Mouse (Mus musculus) heart, embryonic 12.5 days (tissue): ENCODE measurements around the gene Smpd4. TPM values are rescaled to one million over a fixed set of nuclear protein-coding genes. Genes with fewer than 3 reads are reported as not detected.
"Not testable (repeated sequence)": the region's sequence is repeated elsewhere in the genome, so short reads cannot be mapped to it uniquely, and the experiment has no call there.

Source experiments
- ATAC-seq: fragments of 200-750 bp; cut with Nextera tagmentation; 2 replicates; pipeline ENCODE4 v1.8.0; 2017; ENCODE audit warnings: moderate TSS enrichment, moderate library complexity; ENCODE audit not compliant: insufficient number of reproducible peaks, low FRiP score
- H3K27ac ChIP-seq: fragments of 300-500 bp; sonication (generic); 2 replicates; pipeline ENCODE4 v1.5.1; 2016; ENCODE audit warnings: mild to moderate bottlenecking, moderate library complexity; ENCODE audit not compliant: poor library complexity, severe bottlenecking
- H3K27me3 ChIP-seq: fragments of 300-500 bp; sonication (generic); replicated peaks from 2 replicates; pipeline ENCODE4 v1.6.1; 2016; ENCODE audit warnings: mild to moderate bottlenecking, moderate library complexity
- H3K36me3 ChIP-seq: fragments of 300-500 bp; sonication (generic); 2 replicates; pipeline ENCODE4 v1.6.1; 2016; ENCODE audit warnings: mild to moderate bottlenecking, moderate library complexity
- H3K4me1 ChIP-seq: fragments of 300-500 bp; sonication (generic); replicated peaks from 2 replicates; pipeline ENCODE4 v1.6.1; 2016; ENCODE audit warnings: mild to moderate bottlenecking
- H3K4me2 ChIP-seq: fragments of 300-500 bp; sonication (generic); 2 replicates; pipeline ENCODE4 v1.6.1; 2016; ENCODE audit warnings: mild to moderate bottlenecking, moderate library complexity
- H3K4me3 ChIP-seq: fragments of 300-500 bp; sonication (generic); 2 replicates; pipeline ENCODE4 v1.5.1; 2016; ENCODE audit warnings: mild to moderate bottlenecking
- H3K9ac ChIP-seq: fragments of 300-500 bp; sonication (generic); 2 replicates; pipeline ENCODE4 v1.6.1; 2016; ENCODE audit warnings: mild to moderate bottlenecking, moderate library complexity
- H3K9me3 ChIP-seq: fragments of 300-500 bp; sonication (generic); replicated peaks from 2 replicates; pipeline ENCODE4 v1.6.1; 2016; ENCODE audit warnings: mild to moderate bottlenecking, moderate library complexity
- WGBS: fragments of 180-500 bp; shearing (Covaris S2); methylation state at CpG from one replicate; pipeline ENCODE4 v1.1.7; 2016; 5-methylcytosine and 5-hydroxymethylcytosine counted together
- polyA plus RNA-seq: library from polyadenylated mRNA; unstranded; fragments of >200 nt; fragmentation: Nextera tagmentation; extraction: Ambion mirVana; gene quantifications from 2 replicates; pipeline ENCODE4 v1.2.1, GENCODE M21; 2016

Smpd4 gene
- polyA plus RNA-seq, 1 experiment from 2014 or later = 30.3 TPM

- H3K27me3 ChIP-seq, H3K4me1 ChIP-seq, H3K4me2 ChIP-seq, H3K9me3 ChIP-seq, H3K27ac ChIP-seq, H3K9ac ChIP-seq, ATAC-seq, H3K4me3 ChIP-seq, H3K36me3 ChIP-seq: not testable (repeated sequence)
- 90% methylated on average over 6 of the region's 6 CpGs for WGBS
These were observed 4.4 kb upstream of the Smpd4 start for GRCm38 (mm10) chr16:17614740-17615139.

- Histone ChIP-seq H3K27ac (no peak overlapping the region), H3K9ac (no peak overlapping the region), H3K4me1 (peaks cover 9% of the 10 kb centered on the region), H3K36me3 (no peaks in the 10 kb centered on the region), H3K4me3 (no peak overlapping the region), H3K27me3 (peaks cover 6% of the 10 kb centered on the region; the same call in 1 of the 2 replicates), H3K9me3 (no peaks in the 10 kb centered on the region), H3K4me2 (no peak overlapping the region)
- WGBS = 79% methylated on average over 5 of the region's 5 CpGs
- no peak for ATAC-seq
These were observed 2.9 kb upstream of the Smpd4 start for GRCm38 (mm10) chr16:17616212-17616611.

- Histone ChIP-seq H3K9me3 (no peaks in the 10 kb centered on the region), H3K9ac (no peak overlapping the region), H3K36me3 (peaks cover 16% of the 10 kb centered on the region), H3K27ac (no peak overlapping the region), H3K4me3 (no peak overlapping the region), H3K4me2 (peak overlapping the region; percentile 14), H3K27me3 (peaks cover 6% of the 10 kb centered on the region; the same call in 1 of the 2 replicates), H3K4me1 (peaks cover 9% of the 10 kb centered on the region)
- WGBS = 12% methylated on average over 13 of the region's 13 CpGs
- ATAC-seq = 0 out of 2 replicates have a peak, but pooled peaks have one; percentile 41
These were observed 1.1 kb upstream of the Smpd4 start for GRCm38 (mm10) chr16:17617922-17618565.

- Histone ChIP-seq H3K36me3 (peaks cover 46% of the 10 kb centered on the region), H3K4me1 (peaks cover 9% of the 10 kb centered on the region), H3K27ac (no peak overlapping the region), H3K9me3 (no peaks in the 10 kb centered on the region), H3K9ac (no peak overlapping the region), H3K27me3 (peaks cover 3% of the 10 kb centered on the region; the same call in 1 of the 2 replicates), H3K4me3 (no peak overlapping the region), H3K4me2 (no peak overlapping the region)
- ATAC-seq = no peak
- 86% methylated on average over 1 of the region's 1 CpGs for WGBS
These were observed 2.8 kb downstream of the Smpd4 start for GRCm38 (mm10) chr16:17621936-17622335.

GRCm38 (mm10) chr16:17625488-17626268, 6.5 kb downstream of the Smpd4 start:
- H3K9ac ChIP-seq = no peak overlapping the region
- H3K9me3 ChIP-seq = no peaks in the 10 kb centered on the region
- H3K36me3 ChIP-seq = peaks cover 83% of the 10 kb centered on the region
- H3K4me2 ChIP-seq = no peak overlapping the region
- 0 out of 2 replicates have a peak, but pooled peaks cover under 1% of the 10 kb centered on the region for H3K4me1 ChIP-seq
- H3K27me3 ChIP-seq = no peaks in the 10 kb centered on the region
- H3K4me3 ChIP-seq = no peak overlapping the region
- 0 out of 2 replicates have a peak, but pooled peaks have one; percentile 33 for ATAC-seq
- 66% methylated on average over 8 of the region's 8 CpGs for WGBS
- no peak overlapping the region for H3K27ac ChIP-seq

GRCm38 (mm10) chr16:17626269-17626555, 7.1 kb downstream of the Smpd4 start:
- 93% methylated on average over 5 of the region's 5 CpGs for WGBS
- H3K4me2 ChIP-seq = no peak overlapping the region
- ATAC-seq = no peak
- no peaks in the 10 kb centered on the region for H3K27me3 ChIP-seq
- H3K36me3 ChIP-seq = peaks cover 87% of the 10 kb centered on the region
- peaks cover 2% of the 10 kb centered on the region; the same call in 1 of the 2 replicates for H3K9me3 ChIP-seq
- H3K9ac ChIP-seq = no peak overlapping the region
- H3K27ac ChIP-seq = no peak overlapping the region
- no peaks in the 10 kb centered on the region for H3K4me1 ChIP-seq
- H3K4me3 ChIP-seq = no peak overlapping the region

- H3K4me3 ChIP-seq = no peak overlapping the region
- H3K27ac ChIP-seq = no peak overlapping the region
- no peaks in the 10 kb centered on the region for H3K27me3 ChIP-seq
- no peak for ATAC-seq
- no peak overlapping the region for H3K9ac ChIP-seq
- no peak overlapping the region for H3K4me2 ChIP-seq
- WGBS = 94% methylated on average over 2 of the region's 2 CpGs
- peaks cover 24% of the 10 kb centered on the region for H3K4me1 ChIP-seq
- H3K9me3 ChIP-seq = peaks cover 2% of the 10 kb centered on the region; the same call in 1 of the 2 replicates
- H3K36me3 ChIP-seq = peaks cover 64% of the 10 kb centered on the region
These were observed 13.4 kb downstream of the Smpd4 start for GRCm38 (mm10) chr16:17632580-17632979.

GRCm38 (mm10) chr16:17633481-17634181, 14.5 kb downstream of the Smpd4 start:
- Histone ChIP-seq H3K9me3 (peaks cover 2% of the 10 kb centered on the region; the same call in 1 of the 2 replicates), H3K4me1 (peaks cover 33% of the 10 kb centered on the region), H3K4me2 (no peak overlapping the region), H3K27ac (no peak overlapping the region), H3K4me3 (no peak overlapping the region), H3K27me3 (no peaks in the 10 kb centered on the region), H3K36me3 (peaks cover 60% of the 10 kb centered on the region), H3K9ac (no peak overlapping the region)
- no peak for ATAC-seq
- 59% methylated on average over 8 of the region's 8 CpGs for WGBS

- Histone ChIP-seq H3K9ac (no peak overlapping the region), H3K4me2 (0 out of 2 replicates have a peak overlapping the region, but pooled peaks have one; percentile 7), H3K9me3 (no peaks in the 10 kb centered on the region), H3K36me3 (peaks cover 59% of the 10 kb centered on the region), H3K27ac (peak overlapping the region; percentile 28; the same call in 1 of the 2 replicates), H3K4me1 (peaks cover 33% of the 10 kb centered on the region), H3K27me3 (no peaks in the 10 kb centered on the region), H3K4me3 (no peak overlapping the region)
- 0 out of 2 replicates have a peak, but pooled peaks have one; percentile 20 for ATAC-seq
- WGBS = 56% methylated on average over 2 of the region's 2 CpGs
These were observed 17.8 kb downstream of the Smpd4 start for GRCm38 (mm10) chr16:17636904-17637303.

GRCm38 (mm10) chr16:17637610-17638009, 18.5 kb downstream of the Smpd4 start:
- Histone ChIP-seq H3K4me3 (no peak overlapping the region), H3K4me1 (peaks cover 33% of the 10 kb centered on the region), H3K36me3 (peaks cover 59% of the 10 kb centered on the region), H3K9me3 (no peaks in the 10 kb centered on the region), H3K27ac (no peak overlapping the region), H3K27me3 (no peaks in the 10 kb centered on the region), H3K4me2 (no peak overlapping the region), H3K9ac (no peak overlapping the region)
- ATAC-seq = no peak
- 76% methylated on average over 2 of the region's 2 CpGs for WGBS

- Histone ChIP-seq H3K4me1 (peaks cover 33% of the 10 kb centered on the region), H3K9me3 (no peaks in the 10 kb centered on the region), H3K4me3 (no peak overlapping the region), H3K4me2 (no peak overlapping the region), H3K9ac (no peak overlapping the region), H3K36me3 (peaks cover 59% of the 10 kb centered on the region), H3K27ac (no peak overlapping the region), H3K27me3 (no peaks in the 10 kb centered on the region)
- ATAC-seq = peak; percentile 79
- WGBS = 79% methylated on average over 9 of the region's 9 CpGs
These were observed 19.0 kb downstream of the Smpd4 start for GRCm38 (mm10) chr16:17638036-17638628.
